Mouse (Mus musculus): ENCODE results near the gene Scube2.

- no peak for TF ChIP-seq CTCF (IDR thresholded peaks at IDR 0.05; ENCODE audit: insufficient read depth, low read depth, low read length)
- no peak for TF ChIP-seq POLR2A (IDR thresholded peaks at IDR 0.05; ENCODE audit: insufficient read depth, low read depth, low read length)
Observed at GRCm38 (mm10) chr7:109898911-109899310, 33.4 kb upstream of the Scube2 start.

All from olfactory bulb, adult 2 months (tissue).